Mouse (Mus musculus) kidney, embryonic 16.5 days (tissue): Measurements from ENCODE around the gene Pmm2. TPM values are rescaled to one million over a fixed set of nuclear protein-coding genes. Genes with fewer than 3 reads are reported as not detected.

Experiments used
- ATAC-seq: fragments of 200-750 bp; cut with Nextera tagmentation; 2 replicates; pipeline ENCODE4 v1.8.0; 2017; ENCODE audit warnings: moderate TSS enrichment; ENCODE audit not compliant: low FRiP score, low TSS enrichment
- H3K27ac ChIP-seq: fragments of 300-500 bp; sonication (generic); 2 replicates; pipeline ENCODE4 v1.5.1; 2014; ENCODE audit warnings: low read length
- H3K27me3 ChIP-seq: fragments of 300-500 bp; sonication (generic); 2 replicates; pipeline ENCODE4 v1.6.1; 2014; ENCODE audit warnings: low read length, control low read depth, mixed read lengths; ENCODE audit not compliant: insufficient read depth
- H3K36me3 ChIP-seq: fragments of 300-500 bp; sonication (generic); 2 replicates; pipeline ENCODE4 v1.6.1; 2014; ENCODE audit warnings: low read length, control low read depth, mixed read lengths; ENCODE audit not compliant: insufficient read depth
- H3K4me1 ChIP-seq: fragments of 300-500 bp; sonication (generic); 2 replicates; pipeline ENCODE4 v1.6.1; 2014; ENCODE audit warnings: low read length, control low read depth, mixed read lengths; ENCODE audit not compliant: insufficient read depth
- H3K4me2 ChIP-seq: fragments of 300-500 bp; sonication (generic); replicated peaks from 2 replicates; pipeline ENCODE4 v1.6.1; 2014; ENCODE audit warnings: low read depth, low read length
- H3K4me3 ChIP-seq: fragments of 300-500 bp; sonication (generic); 2 replicates; pipeline ENCODE4 v1.5.1; 2014; ENCODE audit warnings: mild to moderate bottlenecking, low read length
- H3K9ac ChIP-seq: fragments of 300-500 bp; sonication (generic); replicated peaks from 2 replicates; pipeline ENCODE4 v1.6.1; 2014; ENCODE audit warnings: low read length
- H3K9me3 ChIP-seq: fragments of 300-500 bp; sonication (generic); 2 replicates; pipeline ENCODE4 v1.6.1; 2016; ENCODE audit warnings: low read length, control low read depth
- WGBS: fragments of 180-500 bp; shearing (Covaris S2); extraction: QIAGEN DNeasy Blood & Tissue Kit; methylation state at CpG from one replicate; pipeline ENCODE4 v1.1.7; 2014; 5-methylcytosine and 5-hydroxymethylcytosine counted together
- microRNA-seq: library from miRNA; unstranded; fragments of <30 nt; microRNA quantifications from one replicate; pipeline ENCODE4, GENCODE M21; 2016
- polyA plus RNA-seq: library from polyadenylated mRNA; unstranded; fragments of >200 nt; fragmentation: Nextera tagmentation; extraction: Ambion mirVana; gene quantifications from 2 replicates; pipeline ENCODE4 v1.2.1, GENCODE M21; 2015

Gene Pmm2
- polyA plus RNA-seq, 1 experiment from 2014 or later: 61.2 TPM

GRCm38 (mm10) chr16:8686871-8687535 lies 49.5 kb downstream of the Pmm2 start:
- peak; percentile 39; the same call in 1 of the 2 replicates for ATAC-seq
- Histone ChIP-seq H3K4me3 (no peak overlapping the region), H3K4me2 (no peak overlapping the region), H3K36me3 (peaks cover 29% of the 10 kb centered on the region), H3K4me1 (no peaks in the 10 kb centered on the region), H3K9ac (no peak overlapping the region), H3K9me3 (no peaks in the 10 kb centered on the region), H3K27ac (no peak overlapping the region), H3K27me3 (no peaks in the 10 kb centered on the region)
- 84% methylated on average over 11 of the region's 11 CpGs for WGBS

- Histone ChIP-seq H3K4me1 (no peaks in the 10 kb centered on the region), H3K36me3 (peaks cover 36% of the 10 kb centered on the region), H3K27me3 (no peaks in the 10 kb centered on the region), H3K4me2 (no peak overlapping the region), H3K9ac (no peak overlapping the region), H3K27ac (no peak overlapping the region), H3K4me3 (no peak overlapping the region), H3K9me3 (no peaks in the 10 kb centered on the region)
- no peak for ATAC-seq
These were observed 50.2 kb downstream of the Pmm2 start for GRCm38 (mm10) chr16:8687559-8688112.

GRCm38 (mm10) chr16:8689979-8690656 lies 52.6 kb downstream of the Pmm2 start:
- Histone ChIP-seq H3K27ac (no peak overlapping the region), H3K4me1 (no peaks in the 10 kb centered on the region), H3K4me2 (no peak overlapping the region), H3K9ac (no peak overlapping the region), H3K27me3 (no peaks in the 10 kb centered on the region), H3K9me3 (no peaks in the 10 kb centered on the region), H3K4me3 (no peak overlapping the region), H3K36me3 (peaks cover 57% of the 10 kb centered on the region)
- WGBS: 93% methylated on average over 11 of the region's 11 CpGs
- ATAC-seq: no peak

GRCm38 (mm10) chr16:8691206-8691605 lies 53.7 kb downstream of the Pmm2 start:
- Histone ChIP-seq H3K27ac (no peak overlapping the region), H3K27me3 (no peaks in the 10 kb centered on the region), H3K9ac (no peak overlapping the region), H3K4me3 (no peak overlapping the region), H3K9me3 (no peaks in the 10 kb centered on the region), H3K4me1 (no peaks in the 10 kb centered on the region), H3K4me2 (no peak overlapping the region), H3K36me3 (peaks cover 64% of the 10 kb centered on the region)
- no peak for ATAC-seq
- WGBS: 94% methylated on average over 7 of the region's 7 CpGs

- H3K9me3 ChIP-seq: no peaks in the 10 kb centered on the region
- 82% methylated on average over 8 of the region's 8 CpGs for WGBS
- peaks cover 90% of the 10 kb centered on the region for H3K36me3 ChIP-seq
- no peak overlapping the region for H3K9ac ChIP-seq
- H3K27me3 ChIP-seq: no peaks in the 10 kb centered on the region
- H3K4me1 ChIP-seq: no peaks in the 10 kb centered on the region
- no peak overlapping the region for H3K4me3 ChIP-seq
- no peak overlapping the region for H3K27ac ChIP-seq
- H3K4me2 ChIP-seq: no peak overlapping the region
- ATAC-seq: no peak
These were observed 62.1 kb downstream of the Pmm2 start for GRCm38 (mm10) chr16:8699556-8699955.

- Histone ChIP-seq H3K27ac (no peak overlapping the region), H3K27me3 (no peaks in the 10 kb centered on the region), H3K36me3 (peaks cover 87% of the 10 kb centered on the region), H3K4me1 (no peaks in the 10 kb centered on the region), H3K9me3 (no peaks in the 10 kb centered on the region), H3K9ac (no peak overlapping the region), H3K4me3 (no peak overlapping the region), H3K4me2 (no peak overlapping the region)
- 0 out of 2 replicates have a peak, but pooled peaks have one; percentile 15 for ATAC-seq
- 87% methylated on average over 3 of the region's 3 CpGs for WGBS
These were observed 63.1 kb downstream of the Pmm2 start for GRCm38 (mm10) chr16:8700586-8700985.

GRCm38 (mm10) chr16:8711998-8712397 lies 74.5 kb downstream of the Pmm2 start:
- H3K4me3 ChIP-seq: no peak overlapping the region
- H3K9me3 ChIP-seq: no peaks in the 10 kb centered on the region
- H3K4me2 ChIP-seq: no peak overlapping the region
- H3K27me3 ChIP-seq: no peaks in the 10 kb centered on the region
- no peak overlapping the region for H3K27ac ChIP-seq
- H3K4me1 ChIP-seq: peaks cover 16% of the 10 kb centered on the region
- no peak for ATAC-seq
- WGBS: 54% methylated on average over 9 of the region's 9 CpGs
- peaks cover 61% of the 10 kb centered on the region for H3K36me3 ChIP-seq
- H3K9ac ChIP-seq: no peak overlapping the region

Small RNAs within 50 kb of the gene (microRNA-seq; reads per million reads assigned to microRNA genes)
- gene Gm22137: not detected

Other genes with a start within 250 kb of the Pmm2 start
- gene Tmem114, start 212.5 kb upstream of the Pmm2 start, polyA plus RNA-seq: 0.11 TPM in 1 of 2 replicates, not detected in the other
- 20.4 and 20.5 TPM in 2 replicates for gene Mettl22, start 166.9 kb upstream of the Pmm2 start, polyA plus RNA-seq
- gene Abat, start 124.2 kb upstream of the Pmm2 start, polyA plus RNA-seq: 46.7 and 48.5 TPM in 2 replicates
- gene Tmem186, start within 50 bp of the Pmm2 start, polyA plus RNA-seq: 22.5 and 25.3 TPM in 2 replicates
- gene Carhsp1, start 34.5 kb downstream of the Pmm2 start, polyA plus RNA-seq: 86.0 and 86.9 TPM in 2 replicates
- not detected in 2 replicates for gene Gm5767, start 43.1 kb downstream of the Pmm2 start, polyA plus RNA-seq
- 23.8 and 29.5 TPM in 2 replicates for gene Usp7, start 154.6 kb downstream of the Pmm2 start, polyA plus RNA-seq
- 18.5 and 19.8 TPM in 2 replicates for gene 1810013L24Rik, start 192.4 kb downstream of the Pmm2 start, polyA plus RNA-seq